Mouse (Mus musculus): ENCODE results near the gene Lbhd2. TPM values are rescaled to one million over a fixed set of nuclear protein-coding genes. Genes with fewer than 3 reads are reported as not detected.

Lbhd2 gene
- polyA plus RNA-seq, 1 experiment from 2014 or later: 0.72 TPM

- no peak for DNase-seq (ENCODE audit: low spot score)
- Histone ChIP-seq H3K27ac (no peak overlapping the region), H3K36me3 (replicated peaks; ENCODE audit: control insufficient read depth, insufficient read depth) (no peaks in the 10 kb centered on the region), H3K27me3 (ENCODE audit: control insufficient read depth, insufficient read depth, low read length) (peaks cover 83% of the 10 kb centered on the region), H3K4me3 (replicated peaks; ENCODE audit: low read length) (no peak overlapping the region), H3K9ac (no peak overlapping the region), H3K4me2 (replicated peaks) (no peak overlapping the region), H3K4me1 (replicated peaks; ENCODE audit: control insufficient read depth, insufficient read depth, low read length) (peaks cover 19% of the 10 kb centered on the region; the same call in 1 of the 2 replicates), H3K9me3 (ENCODE audit: control insufficient read depth, low read length) (no peaks in the 10 kb centered on the region)
- ATAC-seq (ENCODE audit: low FRiP score): no peak
- WGBS: 39% methylated on average over 12 of the region's 12 CpGs
Measured at GRCm38 (mm10) chr12:111427438-111428113, 21.0 kb downstream of the Lbhd2 start.

GRCm38 (mm10) chr12:111428364-111428763 lies 21.8 kb downstream of the Lbhd2 start:
- ATAC-seq (ENCODE audit: low FRiP score) (no peak), DNase-seq (ENCODE audit: low spot score) (no peak)
- Histone ChIP-seq H3K27me3 (ENCODE audit: control insufficient read depth, insufficient read depth, low read length) (peaks cover 79% of the 10 kb centered on the region), H3K36me3 (replicated peaks; ENCODE audit: control insufficient read depth, insufficient read depth) (no peaks in the 10 kb centered on the region), H3K4me1 (replicated peaks; ENCODE audit: control insufficient read depth, insufficient read depth, low read length) (peaks cover 19% of the 10 kb centered on the region; the same call in 1 of the 2 replicates), H3K27ac (no peak overlapping the region), H3K9ac (no peak overlapping the region), H3K9me3 (ENCODE audit: control insufficient read depth, low read length) (no peaks in the 10 kb centered on the region), H3K4me2 (replicated peaks) (peak overlapping the region; percentile 59; the same call in 1 of the 2 replicates), H3K4me3 (replicated peaks; ENCODE audit: low read length) (no peak overlapping the region)
- WGBS: 17% methylated on average over 8 of the region's 8 CpGs

- ATAC-seq (ENCODE audit: low FRiP score): no peak
- Histone ChIP-seq H3K27me3 (ENCODE audit: control insufficient read depth, insufficient read depth, low read length) (peaks cover 71% of the 10 kb centered on the region), H3K4me2 (replicated peaks) (peak overlapping the region; percentile 59)
Measured at GRCm38 (mm10) chr12:111428961-111429911, 22.6 kb downstream of the Lbhd2 start.

GRCm38 (mm10) chr12:111430049-111430867 lies 23.6 kb downstream of the Lbhd2 start:
- peak overlapping the region; percentile 64; the same call in 1 of the 2 replicates for H3K9ac ChIP-seq

More at GRCm38 (mm10) chr12:111428961-111429911, 22.6 kb downstream of the Lbhd2 start:
- Histone ChIP-seq H3K9me3 (ENCODE audit: control insufficient read depth, low read length) (no peaks in the 10 kb centered on the region), H3K27ac (no peak overlapping the region), H3K4me3 (replicated peaks; ENCODE audit: low read length) (peak overlapping the region; percentile 33), H3K9ac (peak overlapping the region; percentile 64), H3K4me1 (replicated peaks; ENCODE audit: control insufficient read depth, insufficient read depth, low read length) (peaks cover 21% of the 10 kb centered on the region; the same call in 1 of the 2 replicates), H3K36me3 (replicated peaks; ENCODE audit: control insufficient read depth, insufficient read depth) (no peaks in the 10 kb centered on the region)
- peak; percentile 71 for DNase-seq (ENCODE audit: low spot score)
- WGBS: under 1% methylated on average over 40 of the region's 40 CpGs

GRCm38 (mm10) chr12:111430868-111431817 lies 24.5 kb downstream of the Lbhd2 start:
- H3K4me3 ChIP-seq (replicated peaks; ENCODE audit: low read length): no peak overlapping the region
- H3K9ac ChIP-seq: no peak overlapping the region
- H3K4me2 ChIP-seq (replicated peaks): no peak overlapping the region
- H3K27ac ChIP-seq: no peak overlapping the region
- DNase-seq (ENCODE audit: low spot score) (no peak), ATAC-seq (ENCODE audit: low FRiP score) (no peak)
- H3K27me3 ChIP-seq (ENCODE audit: control insufficient read depth, insufficient read depth, low read length): peaks cover 57% of the 10 kb centered on the region
- peaks cover 31% of the 10 kb centered on the region; the same call in 1 of the 2 replicates for H3K4me1 ChIP-seq (replicated peaks; ENCODE audit: control insufficient read depth, insufficient read depth, low read length)
- H3K9me3 ChIP-seq (ENCODE audit: control insufficient read depth, low read length): no peaks in the 10 kb centered on the region
- H3K36me3 ChIP-seq (replicated peaks; ENCODE audit: control insufficient read depth, insufficient read depth): no peaks in the 10 kb centered on the region
- WGBS: 29% methylated on average over 14 of the region's 14 CpGs

More at GRCm38 (mm10) chr12:111430049-111430867, 23.6 kb downstream of the Lbhd2 start:
- peak overlapping the region; percentile 33 for H3K4me3 ChIP-seq (replicated peaks; ENCODE audit: low read length)
- H3K27ac ChIP-seq: no peak overlapping the region
- H3K4me1 ChIP-seq (replicated peaks; ENCODE audit: control insufficient read depth, insufficient read depth, low read length): peaks cover 31% of the 10 kb centered on the region; the same call in 1 of the 2 replicates
- DNase-seq (ENCODE audit: low spot score): no peak
- peak overlapping the region; percentile 59 for H3K4me2 ChIP-seq (replicated peaks)
- WGBS: 9% methylated on average over 27 of the region's 27 CpGs
- peaks cover 62% of the 10 kb centered on the region for H3K27me3 ChIP-seq (ENCODE audit: control insufficient read depth, insufficient read depth, low read length)
- ATAC-seq (ENCODE audit: low FRiP score): no peak
- no peaks in the 10 kb centered on the region for H3K36me3 ChIP-seq (replicated peaks; ENCODE audit: control insufficient read depth, insufficient read depth)
- H3K9me3 ChIP-seq (ENCODE audit: control insufficient read depth, low read length): no peaks in the 10 kb centered on the region

GRCm38 (mm10) chr12:111432097-111432496 lies 25.5 kb downstream of the Lbhd2 start:
- ATAC-seq (ENCODE audit: low FRiP score) (no peak), DNase-seq (ENCODE audit: low spot score) (no peak)
- WGBS: 28% methylated on average over 4 of the region's 4 CpGs
- no peak overlapping the region for H3K4me2 ChIP-seq (replicated peaks)
- no peaks in the 10 kb centered on the region for H3K36me3 ChIP-seq (replicated peaks; ENCODE audit: control insufficient read depth, insufficient read depth)
- no peak overlapping the region for H3K9ac ChIP-seq
- H3K9me3 ChIP-seq (ENCODE audit: control insufficient read depth, low read length): no peaks in the 10 kb centered on the region
- no peak overlapping the region for H3K4me3 ChIP-seq (replicated peaks; ENCODE audit: low read length)
- peaks cover 52% of the 10 kb centered on the region for H3K27me3 ChIP-seq (ENCODE audit: control insufficient read depth, insufficient read depth, low read length)
- H3K27ac ChIP-seq: no peak overlapping the region
- peaks cover 31% of the 10 kb centered on the region; the same call in 1 of the 2 replicates for H3K4me1 ChIP-seq (replicated peaks; ENCODE audit: control insufficient read depth, insufficient read depth, low read length)

- no peak overlapping the region for H3K27ac ChIP-seq
- H3K4me2 ChIP-seq (replicated peaks): no peak overlapping the region
- H3K9ac ChIP-seq: no peak overlapping the region
- DNase-seq (ENCODE audit: low spot score) (no peak), ATAC-seq (ENCODE audit: low FRiP score) (no peak)
- H3K9me3 ChIP-seq (ENCODE audit: control insufficient read depth, low read length): no peaks in the 10 kb centered on the region
- H3K4me3 ChIP-seq (replicated peaks; ENCODE audit: low read length): no peak overlapping the region
- H3K36me3 ChIP-seq (replicated peaks; ENCODE audit: control insufficient read depth, insufficient read depth): no peaks in the 10 kb centered on the region
- H3K4me1 ChIP-seq (replicated peaks; ENCODE audit: control insufficient read depth, insufficient read depth, low read length): peaks cover 31% of the 10 kb centered on the region; the same call in 1 of the 2 replicates
- 69% methylated on average over 4 of the region's 5 CpGs for WGBS
- peaks cover 45% of the 10 kb centered on the region for H3K27me3 ChIP-seq (ENCODE audit: control insufficient read depth, insufficient read depth, low read length)
Measured at GRCm38 (mm10) chr12:111432751-111433331, 26.2 kb downstream of the Lbhd2 start.

Data from hindbrain, embryonic 14.5 days (tissue).